Mouse (Mus musculus): ENCODE measurements at regions not wholly inside any gene's neighbourhood (a gene's known extent, or its start where the extent isn't known, plus 50 kb on each side); places are given as distances from the start of the nearest gene placed in this dataset.

- Histone ChIP-seq H3K4me1 (ENCODE audit: insufficient read depth, low read depth, low read length) (no peaks in the 10 kb centered on the region), H3K27ac (ENCODE audit: low read length) (no peak overlapping the region), H3K9me3 (ENCODE audit: low read length) (no peaks in the 10 kb centered on the region), H3K27me3 (replicated peaks; ENCODE audit: insufficient read depth, low read length) (no peaks in the 10 kb centered on the region), H3K36me3 (ENCODE audit: insufficient read depth, low read length) (no peaks in the 10 kb centered on the region), H3K4me3 (ENCODE audit: low read depth, low read length) (no peak overlapping the region), H3K9ac (replicated peaks; ENCODE audit: low read depth) (no peak overlapping the region), H3K4me2 (replicated peaks; ENCODE audit: low read depth, low read length) (no peak overlapping the region)
- WGBS: 62% methylated on average over 13 of the region's 13 CpGs
- TF ChIP-seq EP300 (IDR thresholded peaks at IDR 0.05): no peak
- TF ChIP-seq CTCF (IDR thresholded peaks at IDR 0.05): no peak
- ATAC-seq (no peak), DNase-seq (ENCODE audit: low spot score) (no peak)
These were observed 58.4 kb upstream of the Iqsec3 start for GRCm38 (mm10) chr6:121531825-121532389.

GRCm38 (mm10) chr6:121527281-121527680 is 53.8 kb upstream of the Iqsec3 start:
- no peak overlapping the region for H3K4me3 ChIP-seq (ENCODE audit: low read depth, low read length)
- H3K27ac ChIP-seq (ENCODE audit: low read length): no peak overlapping the region
- no peaks in the 10 kb centered on the region for H3K4me1 ChIP-seq (ENCODE audit: insufficient read depth, low read depth, low read length)
- H3K36me3 ChIP-seq (ENCODE audit: insufficient read depth, low read length): no peaks in the 10 kb centered on the region
- no peaks in the 10 kb centered on the region for H3K9me3 ChIP-seq (ENCODE audit: low read length)
- no peak overlapping the region for H3K9ac ChIP-seq (replicated peaks; ENCODE audit: low read depth)
- TF ChIP-seq CTCF (IDR thresholded peaks at IDR 0.05) (no peak), EP300 (IDR thresholded peaks at IDR 0.05) (no peak)
- no peaks in the 10 kb centered on the region for H3K27me3 ChIP-seq (replicated peaks; ENCODE audit: insufficient read depth, low read length)
- ATAC-seq: no peak
- 87% methylated on average over 4 of the region's 4 CpGs for WGBS
- no peak for DNase-seq (ENCODE audit: low spot score)
- H3K4me2 ChIP-seq (replicated peaks; ENCODE audit: low read depth, low read length): no peak overlapping the region

DNA sequence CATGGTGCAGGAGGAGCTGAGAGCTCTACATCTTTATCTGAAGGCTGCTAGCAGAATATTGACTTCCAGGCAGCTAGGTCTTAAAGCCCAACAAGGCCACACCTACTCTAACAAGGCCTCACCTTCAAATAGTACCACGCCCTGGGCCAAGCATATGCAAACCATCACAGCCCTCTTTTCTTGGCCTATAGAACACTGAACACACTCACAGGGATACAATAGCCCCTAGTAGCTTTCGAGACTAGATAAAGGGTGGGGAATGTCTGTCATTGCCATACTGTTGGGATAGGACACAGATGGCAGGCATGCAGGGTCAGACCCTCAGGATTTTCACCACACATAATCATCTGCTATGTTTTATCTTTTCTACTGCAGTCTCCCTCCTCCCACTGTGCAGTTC is 52.6 kb upstream of the Iqsec3 start:
- no peak for TF ChIP-seq CTCF (IDR thresholded peaks at IDR 0.05)
- no peak for TF ChIP-seq EP300 (IDR thresholded peaks at IDR 0.05)
- WGBS: 72% methylated on average over 2 of the region's 2 CpGs
- Histone ChIP-seq H3K27me3 (replicated peaks; ENCODE audit: insufficient read depth, low read length) (no peaks in the 10 kb centered on the region), H3K27ac (ENCODE audit: low read length) (no peak overlapping the region), H3K9ac (replicated peaks; ENCODE audit: low read depth) (no peak overlapping the region), H3K9me3 (ENCODE audit: low read length) (no peaks in the 10 kb centered on the region), H3K4me3 (ENCODE audit: low read depth, low read length) (no peak overlapping the region), H3K4me1 (ENCODE audit: insufficient read depth, low read depth, low read length) (no peaks in the 10 kb centered on the region), H3K36me3 (ENCODE audit: insufficient read depth, low read length) (no peaks in the 10 kb centered on the region), H3K4me2 (replicated peaks; ENCODE audit: low read depth, low read length) (no peak overlapping the region)
- no peak for DNase-seq (ENCODE audit: low spot score)
- ATAC-seq: no peak

DNA sequence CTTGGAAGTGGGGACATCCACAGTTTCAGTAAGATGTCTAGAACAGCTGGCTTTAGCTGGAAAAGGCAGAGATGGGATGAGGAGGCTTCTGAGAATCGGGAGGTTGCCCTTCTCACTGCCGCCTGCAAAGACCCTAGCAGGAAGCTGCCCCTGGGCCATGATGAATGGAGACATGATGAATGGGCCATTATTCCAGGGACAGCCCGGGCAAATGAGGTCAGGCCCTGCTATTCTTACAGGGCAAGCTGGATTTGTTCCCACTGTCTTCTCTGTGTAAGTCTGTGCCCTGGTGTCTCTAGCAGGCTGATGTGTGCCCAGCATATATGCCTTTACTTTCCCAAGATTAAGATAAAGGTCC is 51.1 kb upstream of the Iqsec3 start:
- Histone ChIP-seq H3K4me1 (ENCODE audit: insufficient read depth, low read depth, low read length) (no peaks in the 10 kb centered on the region), H3K36me3 (ENCODE audit: insufficient read depth, low read length) (no peaks in the 10 kb centered on the region), H3K4me2 (replicated peaks; ENCODE audit: low read depth, low read length) (no peak overlapping the region), H3K4me3 (ENCODE audit: low read depth, low read length) (no peak overlapping the region), H3K27ac (ENCODE audit: low read length) (no peak overlapping the region), H3K9me3 (ENCODE audit: low read length) (no peaks in the 10 kb centered on the region), H3K27me3 (replicated peaks; ENCODE audit: insufficient read depth, low read length) (no peaks in the 10 kb centered on the region), H3K9ac (replicated peaks; ENCODE audit: low read depth) (no peak overlapping the region)
- no peak for DNase-seq (ENCODE audit: low spot score)
- no peak for TF ChIP-seq EP300 (IDR thresholded peaks at IDR 0.05)
- TF ChIP-seq CTCF (IDR thresholded peaks at IDR 0.05): no peak
- 26% methylated on average over 3 of the region's 3 CpGs for WGBS
- ATAC-seq: no peak

DNA sequence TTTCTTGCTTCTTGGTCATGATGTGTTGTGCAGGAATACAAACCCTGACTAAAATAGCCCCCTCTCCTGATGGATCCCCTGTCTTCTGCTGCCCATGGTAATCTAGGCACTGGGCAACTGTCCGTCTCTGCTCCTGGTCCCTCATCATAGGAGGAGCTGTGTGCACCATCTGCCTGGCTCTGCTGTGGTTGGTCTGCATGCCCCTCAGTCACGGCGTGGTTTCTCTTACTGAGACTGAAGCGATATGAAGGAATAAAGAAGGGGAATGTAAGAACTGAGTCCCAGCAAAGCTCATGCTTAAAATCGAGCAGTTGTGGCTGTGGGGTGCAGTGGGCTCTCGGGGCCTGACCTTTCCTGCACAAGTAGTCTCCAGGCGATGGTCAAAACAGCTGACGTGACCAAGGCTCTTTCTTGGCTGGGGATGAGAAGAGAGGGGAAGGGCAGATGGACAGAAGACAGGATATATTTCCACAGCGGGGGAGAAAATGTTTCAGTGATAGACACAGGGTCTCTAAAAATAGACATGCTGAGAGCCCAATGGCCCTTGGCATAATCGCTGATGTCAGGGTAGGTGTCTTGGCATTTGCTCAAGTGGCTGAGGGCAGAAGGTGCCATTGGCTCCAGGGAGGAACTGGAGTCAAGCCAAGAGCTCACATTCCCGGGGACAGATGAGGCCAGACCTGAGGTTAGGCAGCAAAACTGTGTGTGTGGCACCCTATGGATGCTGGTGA is 50.6 kb upstream of the Iqsec3 start:
- no peaks in the 10 kb centered on the region for H3K27me3 ChIP-seq (replicated peaks; ENCODE audit: insufficient read depth, low read length)
- no peak for ATAC-seq
- no peak overlapping the region for H3K27ac ChIP-seq (ENCODE audit: low read length)
- no peaks in the 10 kb centered on the region for H3K4me1 ChIP-seq (ENCODE audit: insufficient read depth, low read depth, low read length)
- H3K9ac ChIP-seq (replicated peaks; ENCODE audit: low read depth): no peak overlapping the region
- no peak overlapping the region for H3K4me3 ChIP-seq (ENCODE audit: low read depth, low read length)
- H3K36me3 ChIP-seq (ENCODE audit: insufficient read depth, low read length): no peaks in the 10 kb centered on the region
- DNase-seq (ENCODE audit: low spot score): no peak
- no peak overlapping the region for H3K4me2 ChIP-seq (replicated peaks; ENCODE audit: low read depth, low read length)
- TF ChIP-seq CTCF (IDR thresholded peaks at IDR 0.05): no peak
- H3K9me3 ChIP-seq (ENCODE audit: low read length): no peaks in the 10 kb centered on the region
- WGBS: 62% methylated on average over 11 of the region's 11 CpGs

Data from lung, postnatal 0 days (tissue).